ENCODE assay signal across 8 mouse cellular contexts in genomic region chr11:110268244-110268844, GRCm38 (mm10). TPM values are rescaled to one million over a fixed set of nuclear protein-coding genes. Genes with fewer than 3 reads are reported as not detected.
DNase-seq lines count a peak whose midpoint lies in the region; ATAC-seq lines count a peak whose summit lies in the region.

No protein-coding gene starts in this region.

- no peak overlapping the region for H3K27ac ChIP-seq in hindbrain, embryonic 14.5 days
- 0 out of 2 replicates have a peak overlapping the region, but pooled peaks have one; percentile 22 for H3K27ac ChIP-seq in macrophage

- peak; percentile 65; the same call in 1 of the 2 replicates for ATAC-seq in hindbrain, embryonic 14.5 days (ENCODE audit: low FRiP score)

- no peaks in the 10 kb centered on the region for H3K4me1 ChIP-seq in hindbrain, embryonic 14.5 days (replicated peaks; ENCODE audit: control insufficient read depth, insufficient read depth, low read length)

- no peaks in the 10 kb centered on the region for H3K9me3 ChIP-seq in hindbrain, embryonic 14.5 days (ENCODE audit: control insufficient read depth, low read length)

- H3K36me3 ChIP-seq in hindbrain, embryonic 14.5 days (replicated peaks; ENCODE audit: control insufficient read depth, insufficient read depth), result no peaks in the 10 kb centered on the region
- H3K36me3 ChIP-seq in macrophage (ENCODE audit: inconsistent target), result no peaks in the 10 kb centered on the region

- peak; percentile 74 for DNase-seq in WW6 (ENCODE audit: low read depth, low spot score)
- DNase-seq in cerebellum, postnatal 25 days, result peak; percentile 83 to 92
- peak; percentile 74 to 87 for DNase-seq in frontal cortex, postnatal 36 days (ENCODE audit: low spot score in 2 of 2)
- DNase-seq in hindbrain, embryonic 14.5 days (ENCODE audit: low spot score), result peak; percentile 96
- DNase-seq in layer of hippocampus, postnatal 25 days (ENCODE audit: extremely low spot score in 1 of 2, low spot score in 1 of 2), result peak; percentile 88 to 98
- DNase-seq in retina, postnatal 1 day, result peak; percentile 86
- peak; percentile 79 to 80 for DNase-seq in urinary bladder, adult 18-20 months (ENCODE audit: low spot score in 2 of 2)

- no peaks in the 10 kb centered on the region for H3K27me3 ChIP-seq in hindbrain, embryonic 14.5 days (ENCODE audit: control insufficient read depth, insufficient read depth, low read length)

- no peak overlapping the region for H3K9ac ChIP-seq in hindbrain, embryonic 14.5 days

- 45% methylated on average over 8 of the region's 8 CpGs for WGBS in hindbrain, embryonic 14.5 days
- WGBS in macrophage (ENCODE audit: missing documents), result 27% methylated on average over 8 of the region's 8 CpGs

- no peak overlapping the region for H3K4me3 ChIP-seq in hindbrain, embryonic 14.5 days (replicated peaks; ENCODE audit: low read length)
- no peak overlapping the region for H3K4me3 ChIP-seq in macrophage (ENCODE audit: inconsistent target)

- H3K79me2 ChIP-seq in macrophage (ENCODE audit: inconsistent target), result no peaks in the 10 kb centered on the region

- no peak overlapping the region for H3K4me2 ChIP-seq in hindbrain, embryonic 14.5 days (replicated peaks)

RNA-seq across cellular contexts. Expression of gene Abca6, which starts 16.8 kb away (rescaled TPM):
- polyA plus RNA-seq in hindbrain, embryonic 14.5 days (2014; fragmentation: Nextera tagmentation; extraction: Ambion mirVana), result 0.44 TPM in 2 replicates
- total RNA-seq in layer of hippocampus, postnatal 25 days (2021), result 1 to 10 TPM; 1.6 to 2.1 TPM
- total RNA-seq in macrophage (2018; cell fraction: chromatin; rRNA removed), result under 1 TPM in 9 of 26 experiments, not detected in 17; 0.12 to 0.74 (median 0.33) TPM
- under 1 TPM in 15 of 26 experiments, not detected in 11; 0.03 to 0.23 (median 0.17) TPM for total RNA-seq in macrophage (2018; cell fraction: cytosol; rRNA removed)
- under 1 TPM in 12 of 26 experiments, not detected in 14; 0.17 to 0.60 (median 0.32) TPM for total RNA-seq in macrophage (2018; cell fraction: nucleus; rRNA removed)
- polyA plus RNA-seq in macrophage (2018), result 0.11 to 0.28 TPM in 2 of 3 replicates, not detected in the other
